Mouse (Mus musculus) right cerebral cortex, postnatal 4 days (tissue): Measurements from ENCODE around the gene Siah3.

Source experiments
- DNase-seq: peaks from one replicate; pipeline ENCODE4 v3.0.0-alpha.2; 2022

The Siah3 gene

DNA sequence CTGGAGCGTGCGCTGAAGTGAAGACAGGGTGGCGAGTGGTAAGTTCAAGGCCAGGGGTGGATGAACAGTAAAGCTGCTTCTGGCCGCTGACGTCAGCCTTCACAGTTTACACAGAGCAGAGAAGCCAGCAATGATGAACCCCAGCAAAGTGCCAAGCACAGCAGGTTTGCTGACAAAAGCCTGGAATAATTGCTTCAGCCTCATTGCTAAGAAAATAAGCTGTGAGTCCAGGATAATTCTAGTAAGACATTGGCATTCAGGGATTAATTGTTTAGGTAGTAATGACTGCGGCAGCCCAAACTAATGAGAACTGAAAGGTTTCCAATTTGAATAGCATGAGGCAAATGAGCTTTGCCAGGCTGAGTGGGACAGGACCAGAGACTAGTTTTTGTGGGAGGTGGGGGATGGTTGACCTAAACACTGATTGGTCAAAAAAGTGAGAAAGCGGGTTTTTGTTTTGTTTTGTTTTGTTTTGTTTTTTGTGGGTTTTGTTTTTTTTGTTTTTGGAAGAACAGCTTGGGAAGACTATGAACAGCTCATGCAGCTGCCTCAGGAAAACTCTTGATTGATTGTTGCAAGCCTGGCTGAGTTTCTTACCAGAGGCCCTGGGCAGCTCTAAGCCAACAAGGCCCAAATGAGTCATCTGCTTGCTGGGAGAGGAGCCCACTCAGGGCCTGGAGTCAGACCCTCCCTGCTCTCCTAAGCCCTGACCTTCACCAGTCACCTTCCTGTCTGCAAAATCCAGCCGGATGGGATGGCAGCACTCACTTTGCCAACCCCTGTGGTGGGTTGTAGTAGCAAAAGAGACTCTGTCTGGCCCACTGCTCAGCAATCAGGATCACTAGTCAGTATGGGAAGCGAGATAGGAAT, 17.5 kb downstream of the Siah3 start:
- no peak for DNase-seq

DNA sequence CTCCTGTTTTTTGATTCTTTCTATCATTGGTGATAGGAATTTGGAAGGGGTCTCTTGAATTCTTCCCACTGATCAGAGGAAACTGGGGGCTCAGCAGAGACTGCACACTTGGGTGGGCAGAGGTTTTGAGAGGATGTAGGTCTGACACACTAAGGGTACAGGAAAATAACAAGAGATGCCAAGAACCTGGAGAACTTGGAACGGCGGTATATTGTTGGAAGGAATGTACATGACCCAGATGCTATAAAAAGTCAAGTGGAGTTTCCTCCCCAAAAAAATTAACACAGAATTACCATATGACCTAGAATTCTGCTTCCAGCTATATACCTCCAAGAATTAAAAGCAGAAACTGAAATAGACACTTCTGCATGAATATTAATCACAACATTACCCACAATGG, 20.1 kb downstream of the Siah3 start:
- no peak for DNase-seq

DNA sequence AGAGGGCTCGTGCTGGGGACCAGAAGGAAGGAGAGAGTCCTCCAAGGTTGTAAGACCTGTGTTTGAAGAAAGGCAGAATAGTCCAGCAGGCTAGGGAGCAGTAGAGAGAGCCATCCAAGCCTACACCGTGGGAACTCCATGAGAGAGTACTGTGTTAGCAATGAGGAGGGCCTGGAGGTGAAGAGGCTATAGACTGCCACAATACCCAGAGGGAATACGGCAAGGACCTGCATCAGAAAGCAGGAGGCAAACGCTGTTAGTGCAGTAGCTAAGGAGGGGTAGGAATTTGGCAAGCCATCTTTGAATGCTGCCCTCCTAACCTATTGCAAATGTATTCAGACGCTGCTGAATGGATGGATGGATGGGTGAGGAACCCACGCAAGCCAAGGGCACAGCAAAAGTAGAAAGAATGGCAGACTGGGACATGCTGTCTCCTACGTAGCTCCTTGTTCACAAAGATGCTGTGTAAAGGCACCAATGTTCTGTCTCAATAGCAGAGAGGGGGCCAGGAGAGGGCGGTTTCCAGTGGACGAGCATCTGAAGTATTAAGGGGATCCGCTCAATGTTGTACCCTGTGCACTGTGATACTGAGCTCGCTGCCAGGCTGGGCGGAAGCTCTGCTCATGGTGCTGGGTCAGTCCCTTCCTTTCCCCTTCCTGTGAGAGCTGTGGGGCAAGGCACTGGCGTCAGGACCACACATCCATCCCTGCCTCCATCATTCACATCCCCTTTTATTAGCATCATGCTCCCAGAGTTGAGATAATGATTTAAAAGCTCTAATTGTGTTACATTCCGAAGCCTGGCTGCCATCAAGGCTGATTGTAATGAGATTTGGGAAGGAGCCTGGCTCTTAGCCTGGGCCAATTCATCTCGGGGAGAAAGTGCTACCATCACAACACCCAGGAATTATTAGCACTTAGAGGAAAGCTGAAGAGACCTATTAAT, 26.7 kb downstream of the Siah3 start:
- no peak for DNase-seq

GRCm38 (mm10) chr14:75483176-75483546, 27.4 kb downstream of the Siah3 start:
- DNase-seq = no peak

GRCm38 (mm10) chr14:75487932-75488331, 32.1 kb downstream of the Siah3 start:
- no peak for DNase-seq

DNA sequence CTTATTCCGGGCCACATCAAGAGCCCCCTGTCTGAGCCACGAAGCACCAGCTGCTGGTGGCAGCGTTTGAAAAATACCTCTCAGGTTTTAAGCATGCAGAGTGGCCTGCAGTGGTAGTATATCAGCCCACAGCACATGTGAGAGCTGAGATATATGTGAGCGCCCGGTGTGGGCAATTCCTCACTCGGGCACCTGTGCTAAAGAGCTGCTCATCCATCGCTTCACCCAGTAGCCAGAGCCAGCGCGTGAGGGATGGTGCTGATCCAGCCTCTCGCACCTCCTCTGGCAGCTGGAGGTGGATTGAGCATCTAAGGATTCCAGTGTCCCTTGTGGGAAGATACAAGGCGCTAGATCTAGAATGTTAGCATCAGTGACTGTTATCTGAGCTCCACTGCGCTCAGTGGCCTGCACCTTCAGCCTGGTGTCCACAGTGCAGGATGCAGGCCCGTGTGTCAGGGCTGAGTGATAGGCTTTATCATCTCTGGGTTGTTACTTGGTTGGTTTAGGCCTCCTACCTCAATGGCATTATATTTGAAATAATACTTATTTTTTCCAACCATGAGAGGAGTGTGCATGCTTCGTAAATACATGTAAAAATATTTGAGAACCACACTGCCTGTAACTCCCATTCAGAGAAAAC, 37.9 kb downstream of the Siah3 start:
- DNase-seq = no peak

DNA sequence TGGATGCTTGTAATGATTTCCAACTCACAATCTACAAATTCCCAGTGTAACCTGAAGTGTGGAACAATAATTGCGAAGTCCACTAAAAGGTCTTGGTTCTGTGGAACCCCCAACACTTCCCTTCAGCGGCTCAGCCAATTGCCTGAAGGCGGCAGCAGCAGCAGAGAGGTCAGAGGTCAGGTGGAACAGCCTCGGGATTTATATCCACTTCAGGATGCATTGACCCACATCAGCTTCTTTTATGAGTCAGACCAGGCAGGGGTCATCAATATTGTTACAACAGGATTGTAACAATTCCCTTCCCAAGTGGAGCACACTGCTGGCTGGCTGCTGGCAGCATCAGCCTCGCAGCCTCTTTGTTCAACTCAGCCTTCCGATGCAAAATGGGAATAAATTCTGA, 39.1 kb downstream of the Siah3 start:
- DNase-seq = no peak

GRCm38 (mm10) chr14:75501501-75501990, 45.8 kb downstream of the Siah3 start:
- no peak for DNase-seq

GRCm38 (mm10) chr14:75502446-75502845, 46.7 kb downstream of the Siah3 start:
- no peak for DNase-seq

DNA sequence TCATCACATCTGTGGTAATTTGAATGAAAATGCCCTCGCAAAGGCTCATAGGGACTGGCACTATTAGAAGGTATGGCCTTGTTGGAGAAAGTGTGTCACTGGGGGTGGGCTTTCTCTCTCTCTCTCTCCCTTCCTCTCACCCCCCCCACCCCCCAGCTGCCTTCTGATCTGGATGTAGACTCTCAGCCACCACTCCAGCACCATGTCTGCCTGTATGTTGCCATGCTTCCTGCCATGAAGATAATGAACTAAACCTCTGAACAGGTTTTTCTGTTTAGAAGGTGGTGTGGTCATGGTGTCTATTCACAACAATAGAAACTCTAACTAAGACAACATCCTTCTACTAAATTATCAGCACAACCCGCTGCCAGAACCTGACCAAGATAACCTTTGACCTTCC, 48.5 kb downstream of the Siah3 start:
- DNase-seq = no peak

GRCm38 (mm10) chr14:75505126-75505840, 49.5 kb downstream of the Siah3 start:
- no peak for DNase-seq

- no peak for DNase-seq
These were observed 50.5 kb downstream of the Siah3 start for GRCm38 (mm10) chr14:75506246-75506645.

- no peak for DNase-seq
These were observed 54.3 kb downstream of the Siah3 start for GRCm38 (mm10) chr14:75510125-75510524.

GRCm38 (mm10) chr14:75512946-75513345, 57.2 kb downstream of the Siah3 start:
- no peak for DNase-seq

- DNase-seq = no peak
These were observed 60.4 kb downstream of the Siah3 start for GRCm38 (mm10) chr14:75516161-75516560.

DNA sequence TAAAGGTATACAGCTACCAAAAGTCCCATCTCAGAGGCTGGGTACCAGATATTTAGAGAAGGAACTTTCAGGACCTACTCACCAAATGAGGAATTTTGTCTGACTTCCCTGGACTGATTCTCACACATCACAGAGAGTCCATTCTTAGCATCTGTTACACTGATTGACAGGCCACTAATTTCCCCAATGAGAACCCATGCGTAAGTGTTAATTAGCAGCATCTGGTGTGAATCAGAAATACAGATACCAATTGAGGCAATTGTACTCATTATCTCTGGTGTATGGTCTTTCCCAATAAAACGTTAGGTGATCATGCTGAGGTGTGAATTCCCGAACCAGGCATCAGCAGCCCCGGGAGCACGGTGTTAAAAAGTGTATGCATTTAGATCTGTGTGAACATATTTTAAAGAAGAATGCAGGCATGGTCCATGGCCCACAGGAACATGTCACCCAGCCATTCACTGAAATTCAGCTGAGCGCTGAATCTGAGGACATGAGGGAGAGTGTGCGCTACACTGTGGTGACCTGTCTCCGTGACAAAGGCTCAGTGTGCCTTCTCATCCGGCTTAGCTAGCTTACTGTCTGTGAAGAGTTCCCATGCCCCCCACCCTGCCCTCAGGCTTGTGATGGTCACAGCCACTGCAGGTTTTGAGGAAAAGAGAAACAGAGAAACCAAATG, 61.3 kb downstream of the Siah3 start:
- no peak for DNase-seq

DNA sequence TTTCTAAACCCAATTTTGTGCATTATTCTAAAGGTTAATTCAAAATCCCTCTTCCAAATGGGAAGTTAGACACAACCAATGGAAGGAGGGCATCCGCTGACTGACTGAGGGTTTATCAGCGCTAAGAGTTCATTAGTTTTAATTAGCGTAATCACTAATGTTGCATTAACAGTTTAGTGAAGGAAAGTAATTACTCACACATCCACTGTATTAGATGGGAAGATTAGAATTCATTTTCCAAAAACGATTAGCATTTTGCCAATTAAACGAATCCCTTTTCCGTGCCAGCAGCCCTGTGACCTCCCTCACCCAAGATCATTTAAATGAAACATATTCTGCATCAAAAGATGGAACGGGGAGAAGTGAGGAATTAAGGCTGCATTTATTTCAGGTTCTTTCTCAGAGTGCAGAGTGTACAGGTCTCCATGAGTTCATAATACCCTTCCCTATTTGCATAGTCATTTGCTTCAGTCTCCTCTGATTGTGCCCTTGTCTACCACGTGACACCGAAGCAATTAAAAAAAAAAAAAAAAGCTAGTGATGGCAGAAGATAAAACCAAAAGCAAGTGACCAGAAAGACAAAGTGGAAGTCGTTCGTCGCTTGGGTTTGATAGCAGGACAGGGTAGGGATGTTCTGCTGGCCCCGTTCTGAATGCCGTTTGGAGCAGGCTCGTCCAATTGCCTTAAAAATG, 62.6 kb downstream of the Siah3 start:
- no peak for DNase-seq

DNA sequence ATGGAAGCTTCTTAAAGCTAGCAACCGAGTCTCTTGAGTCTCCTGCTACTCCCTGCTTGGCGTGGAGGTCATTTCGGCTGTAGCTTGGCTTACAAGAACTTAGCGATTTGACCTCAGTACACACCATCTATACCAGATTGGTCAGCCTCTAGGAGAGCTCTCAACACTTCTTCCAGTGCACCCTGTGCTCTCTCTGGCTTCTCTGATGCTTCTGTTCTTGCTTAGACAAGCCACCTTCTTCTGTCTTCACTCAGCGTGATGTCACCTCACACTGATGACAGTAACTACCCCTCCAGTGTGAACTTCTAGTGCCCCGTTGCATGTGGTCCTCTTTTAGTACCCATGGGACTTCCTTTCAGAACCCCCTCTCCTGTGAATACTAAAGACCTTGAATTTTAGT, 63.1 kb downstream of the Siah3 start:
- DNase-seq = no peak

DNA sequence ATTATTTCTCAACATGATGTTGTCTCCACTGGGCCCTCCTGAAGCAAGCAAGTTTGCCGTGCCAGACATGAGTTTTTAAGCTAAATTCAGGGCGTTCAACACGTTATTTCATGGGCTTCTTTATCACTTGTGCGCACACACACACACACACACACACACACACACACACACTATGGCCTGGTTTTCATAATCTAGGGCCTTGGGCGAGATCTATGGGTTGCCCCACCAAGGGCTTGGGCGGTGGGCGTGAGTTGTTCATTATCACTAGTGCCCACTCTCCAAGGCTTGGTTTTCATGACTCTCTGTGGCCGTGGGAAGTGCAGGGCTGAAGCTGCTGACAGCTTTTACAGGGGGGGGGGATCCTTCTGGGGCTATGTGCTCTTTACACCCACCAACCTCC, 63.9 kb downstream of the Siah3 start:
- DNase-seq = no peak

DNA sequence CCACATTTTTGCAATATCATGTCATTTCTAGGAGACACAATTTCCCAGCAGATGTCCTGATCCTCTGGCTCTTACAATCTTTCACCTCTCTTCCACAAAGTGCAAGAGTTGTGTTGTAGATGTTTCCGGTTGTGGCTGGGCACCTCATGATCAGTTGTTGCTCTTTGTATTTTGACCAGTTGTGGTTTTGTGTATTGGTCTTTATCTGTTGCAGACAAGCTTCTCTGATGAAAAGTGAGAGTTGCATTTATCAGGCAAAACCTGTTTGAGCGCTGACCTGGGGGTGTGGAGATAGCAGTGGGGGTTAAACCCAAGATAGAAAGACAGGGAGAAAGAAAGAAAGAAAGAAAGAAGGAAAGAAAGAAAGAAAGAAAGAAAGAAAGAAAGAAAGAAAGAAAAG, 68.9 kb downstream of the Siah3 start:
- DNase-seq = no peak
